Mouse (Mus musculus) limb, embryonic 14.5 days (tissue): ENCODE results near the gene Plagl2. TPM values are rescaled to one million over a fixed set of nuclear protein-coding genes. Genes with fewer than 3 reads are reported as not detected.
"Not testable (repeated sequence)": the region's sequence is repeated elsewhere in the genome, so short reads cannot be mapped to it uniquely, and the experiment has no call there.

Experiments
- ATAC-seq: fragments of 200-750 bp; cut with Nextera tagmentation; 2 replicates; pipeline ENCODE4 v1.8.0; 2017; ENCODE audit warnings: low read depth, moderate number of reproducible peaks, moderate TSS enrichment; ENCODE audit not compliant: low FRiP score
- DNase-seq: peaks from one replicate; pipeline ENCODE4 v3.0.0-alpha.2; 2015; ENCODE audit warnings: low spot score
- H3K27ac ChIP-seq: fragments of 300-500 bp; sonication (generic); replicated peaks from 2 replicates; pipeline ENCODE4 v1.5.1; 2014; ENCODE audit warnings: low read depth, mild to moderate bottlenecking, low read length, moderate library complexity, mixed read lengths
- H3K27me3 ChIP-seq: fragments of 300-500 bp; sonication (generic); 2 replicates; pipeline ENCODE4 v1.6.1; 2014; ENCODE audit warnings: low read length, mixed read lengths; ENCODE audit not compliant: control insufficient read depth, insufficient read depth
- H3K36me3 ChIP-seq: fragments of 300-500 bp; sonication (generic); 2 replicates; pipeline ENCODE4 v1.6.1; 2014; ENCODE audit warnings: mild to moderate bottlenecking, low read length, moderate library complexity, mixed read lengths; ENCODE audit not compliant: control insufficient read depth, insufficient read depth
- H3K4me1 ChIP-seq: fragments of 300-500 bp; sonication (generic); 2 replicates; pipeline ENCODE4 v1.6.1; 2014; ENCODE audit warnings: antibody characterized with exemption, low read length, mixed read lengths; ENCODE audit not compliant: control insufficient read depth, insufficient read depth
- H3K4me2 ChIP-seq: fragments of 300-500 bp; sonication (generic); replicated peaks from 2 replicates; pipeline ENCODE4 v1.6.1; 2014; ENCODE audit warnings: low read depth, mild to moderate bottlenecking, low read length, moderate library complexity; ENCODE audit not compliant: severe bottlenecking
- H3K4me3 ChIP-seq: fragments of 300-500 bp; sonication (generic); replicated peaks from 2 replicates; pipeline ENCODE4 v1.5.1; 2014; ENCODE audit warnings: low read length
- H3K9ac ChIP-seq: fragments of 300-500 bp; sonication (generic); 2 replicates; pipeline ENCODE4 v1.6.1; 2014; ENCODE audit warnings: mild to moderate bottlenecking, low read depth, low read length, moderate library complexity; ENCODE audit not compliant: severe bottlenecking
- H3K9me3 ChIP-seq: fragments of 300-500 bp; sonication (generic); 2 replicates; pipeline ENCODE4 v1.6.1; 2016; ENCODE audit warnings: low read length; ENCODE audit not compliant: control insufficient read depth
- POLR2A ChIP-seq: fragments of 200-500 bp; IDR thresholded peaks from 2 replicates; pipeline ENCODE4 v1.8.0; 2012; ENCODE audit warnings: inconsistent platforms, mild to moderate bottlenecking, moderate library complexity, borderline replicate concordance; ENCODE audit not compliant: insufficient read depth, insufficient read length; ENCODE audit errors: extremely low read depth
- WGBS: fragments of 180-500 bp; shearing (Covaris S2); extraction: QIAGEN DNeasy Blood & Tissue Kit; methylation state at CpG from one replicate; pipeline ENCODE4 v1.1.7; 2014; 5-methylcytosine and 5-hydroxymethylcytosine counted together
- polyA plus RNA-seq, 2 experiments: library from polyadenylated mRNA; depleted of rRNA in 1 of 2; stranded (reverse) in 1 of 2; unstranded in 1 of 2; fragments of >200 nt; fragmentation: Nextera tagmentation in 1 of 2; extraction: Ambion mirVana in 1 of 2; gene quantifications; 2 replicates each; pipeline versions ENCODE4 v1.2.1 to v1.2.3; 2012 to 2014

Plagl2 gene
- polyA plus RNA-seq, 2 experiments: 17.8 to 20.2 TPM

DNA sequence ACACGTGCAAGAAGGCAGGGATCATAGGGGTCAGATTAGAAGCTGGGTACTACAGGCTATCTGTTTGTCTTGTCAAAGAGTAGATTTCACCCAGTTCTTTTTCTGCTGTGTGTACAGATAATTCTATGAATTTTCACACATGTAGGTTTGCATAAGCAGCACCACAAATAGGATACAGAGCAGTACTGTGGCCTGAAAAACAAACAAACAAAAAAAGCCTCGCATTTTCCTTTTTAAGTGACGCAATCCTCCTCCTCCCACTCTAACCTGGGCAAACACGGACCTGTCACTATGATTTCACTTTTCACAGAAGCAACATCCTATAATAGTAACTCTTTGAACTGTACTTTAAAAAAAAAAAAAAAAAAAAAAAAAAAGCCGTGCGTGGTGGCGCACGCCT is 35.2 kb upstream of the Plagl2 start:
- Histone ChIP-seq H3K27me3 (no peaks in the 10 kb centered on the region), H3K4me2 (no peak overlapping the region), H3K4me3 (no peak overlapping the region), H3K4me1 (peaks cover 4% of the 10 kb centered on the region; the same call in 1 of the 2 replicates), H3K36me3 (no peaks in the 10 kb centered on the region), H3K9me3 (no peaks in the 10 kb centered on the region; the same call in 1 of the 2 replicates), H3K9ac (no peak overlapping the region), H3K27ac (no peak overlapping the region)
- DNase-seq: no peak
- WGBS: 92% methylated on average over 8 of the region's 8 CpGs
- no peak for ATAC-seq
- no peak for TF ChIP-seq POLR2A

GRCm38 (mm10) chr2:153275577-153275976 is 34.4 kb upstream of the Plagl2 start:
- WGBS: 75% methylated on average over 3 of the region's 3 CpGs

DNA sequence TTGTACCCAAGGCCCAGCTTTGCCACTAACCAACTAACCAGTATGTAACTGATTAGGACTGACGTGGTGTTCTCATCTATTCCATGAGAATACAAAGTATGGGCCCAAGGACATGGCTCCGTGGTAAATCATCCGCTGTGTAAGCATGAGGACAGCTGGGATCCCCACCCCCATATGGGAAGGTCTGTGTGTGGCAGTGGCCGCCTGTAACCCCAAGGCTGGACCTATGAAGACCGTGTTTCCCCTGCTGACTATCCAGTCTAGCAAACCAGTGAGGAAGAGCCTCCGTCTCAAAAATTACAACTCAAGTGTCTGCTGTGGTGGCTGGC is 33.7 kb upstream of the Plagl2 start:
- no peaks in the 10 kb centered on the region for H3K27me3 ChIP-seq
- H3K9ac ChIP-seq: no peak overlapping the region
- H3K27ac ChIP-seq: no peak overlapping the region
- ATAC-seq (no peak), DNase-seq (no peak)
- H3K4me2 ChIP-seq: no peak overlapping the region
- no peak for TF ChIP-seq POLR2A
- H3K4me3 ChIP-seq: no peak overlapping the region
- 76% methylated on average over 6 of the region's 6 CpGs for WGBS
- H3K4me1 ChIP-seq: peaks cover 4% of the 10 kb centered on the region; the same call in 1 of the 2 replicates
- H3K9me3 ChIP-seq: no peaks in the 10 kb centered on the region; the same call in 1 of the 2 replicates
- no peaks in the 10 kb centered on the region for H3K36me3 ChIP-seq

More at GRCm38 (mm10) chr2:153275577-153275976, 34.4 kb upstream of the Plagl2 start:
- H3K27ac ChIP-seq, ATAC-seq, H3K4me2 ChIP-seq, H3K27me3 ChIP-seq, H3K4me1 ChIP-seq, DNase-seq, H3K9me3 ChIP-seq, H3K36me3 ChIP-seq, H3K9ac ChIP-seq, H3K4me3 ChIP-seq: not testable (repeated sequence)

DNA sequence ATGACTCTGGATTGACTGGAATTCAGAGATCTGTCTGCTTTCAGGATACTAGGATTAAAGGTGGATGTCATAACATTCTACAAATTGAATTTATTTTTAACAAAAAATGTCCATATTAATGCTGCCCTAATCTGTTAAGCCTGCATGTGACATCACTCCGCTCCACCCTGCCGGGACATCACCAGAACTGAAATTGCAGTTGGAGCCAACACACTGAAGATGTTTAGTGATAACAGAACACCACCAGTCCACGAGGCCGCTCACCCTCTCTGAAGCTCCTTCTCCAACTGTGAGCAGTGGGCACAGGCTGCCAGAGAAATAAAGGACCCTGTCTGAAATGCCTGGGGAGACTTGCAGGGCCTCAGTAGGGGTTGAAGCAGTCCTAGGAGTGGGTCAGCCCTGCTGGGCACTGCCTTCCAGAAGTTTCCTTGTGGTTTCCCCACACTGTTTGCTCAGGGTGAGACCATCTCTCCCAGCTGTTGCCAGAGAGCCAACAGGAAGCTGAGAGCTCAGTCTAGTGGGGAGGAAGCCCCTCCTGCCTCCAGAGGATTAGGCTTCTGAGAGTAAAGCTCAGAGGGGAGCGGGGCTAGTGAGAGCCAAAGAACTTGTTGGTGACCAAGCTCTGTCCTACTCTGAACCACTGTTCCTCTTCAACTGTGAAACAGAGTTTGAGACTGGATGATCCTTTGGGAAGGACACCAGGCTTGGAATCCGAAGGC is 33.1 kb upstream of the Plagl2 start:
- H3K36me3 ChIP-seq, H3K27me3 ChIP-seq, H3K9me3 ChIP-seq, H3K4me3 ChIP-seq, DNase-seq, H3K4me1 ChIP-seq, H3K27ac ChIP-seq, H3K9ac ChIP-seq, H3K4me2 ChIP-seq: not testable (repeated sequence)
- 0 out of 2 replicates have a peak, but pooled peaks have one; percentile 42 for ATAC-seq
- 77% methylated on average over 6 of the region's 6 CpGs for WGBS

- ATAC-seq, H3K27me3 ChIP-seq, H3K4me3 ChIP-seq, H3K27ac ChIP-seq, H3K9ac ChIP-seq, DNase-seq, H3K9me3 ChIP-seq, H3K4me1 ChIP-seq, H3K4me2 ChIP-seq: not testable (repeated sequence)
- 74% methylated on average over 8 of the region's 8 CpGs for WGBS
- peaks cover 22% of the 10 kb centered on the region for H3K36me3 ChIP-seq
These were observed 29.1 kb upstream of the Plagl2 start for GRCm38 (mm10) chr2:153270231-153270915.
